Mouse (Mus musculus): Measurements from ENCODE around the gene Rnf167.

DNA sequence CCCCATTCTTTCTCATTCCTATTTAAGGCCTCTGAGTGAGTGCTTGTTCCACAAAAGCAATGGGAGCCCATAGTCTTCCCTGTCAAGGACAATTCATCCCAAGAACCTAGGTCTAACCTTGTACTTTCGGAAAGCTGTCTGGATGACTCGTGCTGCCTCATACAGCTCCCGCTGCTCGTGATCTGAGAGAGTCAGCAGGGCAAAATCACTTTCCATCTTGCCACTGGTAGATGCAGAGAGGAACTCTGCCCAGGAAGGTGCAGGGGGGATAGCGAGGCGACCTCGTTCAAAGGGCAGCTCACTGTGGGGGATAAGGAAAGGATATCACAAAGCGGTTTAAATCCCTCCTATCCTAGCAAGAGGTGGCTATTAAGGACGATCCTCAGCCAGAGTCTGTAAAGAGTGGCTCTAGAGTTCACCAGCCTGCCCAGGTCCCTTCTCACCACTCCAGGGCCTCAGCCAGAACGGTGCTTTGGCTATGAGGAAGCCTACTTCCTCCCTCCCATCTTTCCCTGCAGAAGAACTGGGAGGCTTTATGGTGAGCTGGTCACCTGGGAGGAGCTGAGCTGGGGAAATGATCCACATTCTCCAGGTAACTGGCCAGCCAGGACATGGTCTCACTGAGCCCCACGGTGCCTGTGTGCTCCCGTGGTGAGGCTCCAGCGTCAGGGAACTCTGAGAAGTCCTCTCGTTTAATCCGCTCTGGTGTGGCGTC, 24.5 kb downstream of the Rnf167 start:
- TF ChIP-seq CTCF (IDR thresholded peaks at IDR 0.05; ENCODE audit: control insufficient read depth, insufficient read depth, insufficient read length) (no peak), MYOD1 (IDR thresholded peaks at IDR 0.05; ENCODE audit: control insufficient read depth, insufficient read length, low read depth) (no peak), MYOG (IDR thresholded peaks at IDR 0.05; ENCODE audit: control insufficient read depth, extremely low read depth, insufficient read length) (no peak)
